Mouse (Mus musculus) ES-E14 (cell line): Measurements from ENCODE around the gene Rpl28.

Experiments used
- HCFC1 ChIP-seq: IDR thresholded peaks from 2 replicates; pipeline ENCODE4 v1.6.1; 2012; ENCODE audit warnings: low read length, inconsistent platforms, borderline replicate concordance; ENCODE audit not compliant: insufficient read depth
- MAFK ChIP-seq: IDR thresholded peaks from 2 replicates; pipeline ENCODE4 v1.6.1; 2014; ENCODE audit warnings: mild to moderate bottlenecking, low read depth, low read length, inconsistent platforms; ENCODE audit not compliant: insufficient read depth
- ZC3H11A ChIP-seq: IDR thresholded peaks from 2 replicates; pipeline ENCODE4 v1.6.1; 2012; ENCODE audit warnings: low read depth, mild to moderate bottlenecking, inconsistent platforms, low read length, borderline replicate concordance
- ZNF384 ChIP-seq: IDR thresholded peaks from 2 replicates; pipeline ENCODE4 v1.6.1; 2012; ENCODE audit warnings: low read depth, low read length, inconsistent platforms

GRCm38 (mm10) chr7:4842077-4842476 lies 49.4 kb downstream of the Rpl28 start:
- TF ChIP-seq ZNF384: no peak
- no peak for TF ChIP-seq HCFC1
- no peak for TF ChIP-seq ZC3H11A
- no peak for TF ChIP-seq MAFK
